Mouse (Mus musculus) R1 (cell line): Measurements from ENCODE around the gene Slc25a31.

Experiments used
- DNase-seq: peaks from one replicate; pipeline ENCODE4 v3.0.0-alpha.2; 2018; ENCODE audit warnings: low read depth, low spot score

Gene Slc25a31

DNA sequence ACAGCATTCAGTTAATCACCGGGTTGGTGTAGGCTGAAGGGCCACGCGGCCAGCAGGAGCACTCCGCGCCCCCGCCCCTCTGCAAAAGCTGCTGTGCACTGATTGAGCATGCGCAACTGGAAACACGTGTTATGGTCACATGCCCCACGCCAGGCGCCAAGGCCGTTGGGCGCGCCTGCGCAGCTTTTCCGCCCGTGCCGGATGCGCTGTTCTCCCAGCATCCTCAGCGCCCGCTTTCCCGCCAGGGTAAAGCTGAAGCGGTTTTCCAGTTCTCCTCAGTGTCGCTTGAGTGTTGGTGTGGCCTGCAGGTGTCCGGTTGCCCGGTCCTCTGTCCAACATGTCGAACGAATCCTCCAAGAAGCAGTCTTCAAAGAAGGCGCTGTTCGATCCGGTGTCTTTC lies at the start of gene Slc25a31:
Gene Slc25a31 (plus strand): TSS at position 201 of the 400 bp plus-strand sequence.
- DNase-seq, result peak; percentile 63

DNA sequence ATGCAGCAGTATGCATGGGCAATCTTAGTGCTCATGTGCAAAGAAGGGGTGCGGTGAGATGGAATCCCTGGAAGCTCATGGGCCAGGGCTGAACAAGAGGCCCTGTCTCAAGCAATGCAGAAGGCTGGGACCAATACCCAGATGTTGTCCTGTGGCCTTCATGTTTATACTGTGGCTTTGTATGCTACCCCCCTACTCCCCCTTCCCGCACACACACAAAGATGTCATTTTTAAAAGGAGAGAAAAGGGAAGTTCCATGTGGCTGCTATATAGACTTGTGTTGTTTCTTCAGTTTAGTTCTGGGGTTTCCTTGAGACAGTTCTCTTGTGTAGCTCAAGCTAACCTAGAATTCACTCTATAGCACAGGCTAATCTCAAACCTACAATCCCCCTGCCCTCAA lies 48.4 kb upstream of the Slc25a31 start:
- DNase-seq, result no peak

DNA sequence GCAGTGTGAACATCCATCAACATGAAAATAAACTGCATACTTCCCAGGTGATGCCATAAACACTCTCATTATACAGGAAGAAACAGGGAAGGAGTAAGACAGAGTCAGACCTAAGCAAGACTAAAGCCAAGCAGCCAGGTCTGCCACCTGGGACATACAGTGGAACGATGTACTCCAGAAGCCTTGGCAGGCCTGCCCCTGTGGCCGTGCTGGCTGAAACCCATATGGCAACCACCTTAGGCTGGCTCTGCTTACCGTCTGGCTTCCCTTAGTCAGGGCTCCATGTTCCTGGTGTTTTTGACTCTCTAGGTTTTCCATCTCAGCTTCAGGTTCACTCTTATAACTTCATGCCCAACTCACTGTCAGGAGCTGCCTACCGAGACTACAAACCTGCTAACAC lies 42.5 kb upstream of the Slc25a31 start:
- no peak for DNase-seq

DNA sequence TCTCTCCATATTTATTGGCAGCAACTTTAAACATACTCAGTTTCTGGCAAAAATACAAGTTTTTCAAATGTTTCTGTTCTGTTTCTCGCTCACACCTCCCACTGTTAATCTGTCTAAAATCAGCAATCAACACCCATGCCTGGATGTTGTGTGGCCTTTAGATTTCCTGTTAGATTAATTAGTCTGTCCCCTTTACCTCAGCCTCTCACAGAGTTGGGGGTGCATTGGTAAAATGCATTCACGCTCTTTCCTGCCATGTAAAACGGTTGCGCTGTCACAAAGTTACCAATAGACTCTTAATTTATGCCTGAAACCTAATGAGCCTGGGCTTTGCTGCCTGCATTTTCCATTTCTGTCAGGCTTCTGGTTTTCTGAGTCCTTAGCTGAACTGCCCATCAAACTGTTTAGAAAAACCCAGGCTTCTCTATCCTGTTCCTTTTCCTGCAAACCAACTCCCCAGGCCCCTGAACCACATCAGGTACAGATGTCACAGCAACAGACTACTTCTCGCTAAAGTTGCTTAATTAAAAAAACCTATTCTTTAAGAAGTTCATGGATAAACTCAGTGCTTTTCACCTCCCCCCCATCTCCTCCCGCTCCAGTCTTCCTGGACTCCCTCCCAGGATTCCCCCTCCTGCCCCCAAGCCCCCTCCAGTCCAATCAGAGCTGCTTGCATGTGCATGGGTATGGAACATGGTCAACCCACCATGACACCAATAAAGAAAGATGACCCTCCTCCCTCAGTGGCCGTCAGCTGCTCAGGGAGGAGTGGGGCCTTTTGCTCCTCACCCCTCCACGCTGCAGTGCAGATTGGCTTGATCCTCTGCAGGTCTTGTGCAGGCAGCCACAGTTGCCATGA lies 41.6 kb upstream of the Slc25a31 start:
- no peak for DNase-seq

DNA sequence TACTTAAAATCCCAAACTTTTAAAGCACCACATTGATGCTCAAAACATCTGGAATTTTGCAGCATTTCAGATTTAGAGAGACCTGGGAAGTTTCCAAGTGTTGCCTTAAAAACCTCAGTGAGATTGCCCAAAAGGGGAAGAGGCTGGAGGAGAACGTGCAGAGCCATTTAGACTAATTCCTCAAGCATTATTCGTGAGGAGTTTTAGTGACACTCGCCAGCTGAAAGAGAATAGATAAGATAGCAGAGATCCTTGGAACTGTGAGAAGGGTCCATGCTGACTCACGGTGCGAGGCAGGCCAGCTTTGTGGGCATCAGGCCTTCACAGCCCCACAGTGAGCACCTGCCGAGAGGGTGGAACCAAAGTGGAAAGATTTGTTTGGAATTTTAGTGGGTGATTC lies 39.8 kb upstream of the Slc25a31 start:
- no peak for DNase-seq

DNA sequence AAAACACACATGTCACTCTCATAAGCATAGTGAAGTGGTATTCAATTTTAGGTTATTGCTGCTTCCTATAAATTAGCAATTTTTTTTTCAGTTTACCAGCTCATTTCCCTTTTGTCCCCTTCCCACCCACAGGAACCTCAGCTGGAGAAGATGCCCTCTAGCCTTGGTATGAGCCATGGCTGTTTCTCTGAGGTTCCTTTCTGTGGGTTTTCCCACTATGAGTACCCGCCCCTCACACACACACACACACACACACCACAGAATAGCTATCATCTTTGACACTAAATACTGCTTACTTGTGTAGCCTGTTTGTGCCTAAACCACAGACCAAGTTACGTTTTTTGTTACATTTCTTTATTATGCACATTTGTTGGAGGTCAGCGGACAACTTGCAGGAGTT lies 39.3 kb upstream of the Slc25a31 start:
- no peak for DNase-seq

DNA sequence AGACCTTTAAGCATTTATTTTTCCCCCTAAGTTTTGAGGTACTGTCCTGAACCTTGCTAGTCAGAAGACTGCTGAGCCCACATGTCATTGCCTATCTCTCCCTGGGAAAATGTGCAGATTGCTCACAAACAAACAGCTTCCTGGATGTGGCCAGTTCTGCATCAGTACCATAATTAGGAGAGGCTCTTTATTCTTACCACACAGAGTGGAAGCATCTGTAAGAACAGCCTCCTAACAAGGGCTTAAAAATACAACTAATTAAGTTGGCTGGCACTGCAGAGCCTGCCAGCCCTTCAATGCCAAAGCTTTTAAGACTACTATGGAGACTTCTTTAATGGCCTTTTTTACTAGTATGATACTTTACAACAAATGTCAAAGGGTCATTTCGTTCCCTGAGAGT lies 35.1 kb upstream of the Slc25a31 start:
- no peak for DNase-seq

DNA sequence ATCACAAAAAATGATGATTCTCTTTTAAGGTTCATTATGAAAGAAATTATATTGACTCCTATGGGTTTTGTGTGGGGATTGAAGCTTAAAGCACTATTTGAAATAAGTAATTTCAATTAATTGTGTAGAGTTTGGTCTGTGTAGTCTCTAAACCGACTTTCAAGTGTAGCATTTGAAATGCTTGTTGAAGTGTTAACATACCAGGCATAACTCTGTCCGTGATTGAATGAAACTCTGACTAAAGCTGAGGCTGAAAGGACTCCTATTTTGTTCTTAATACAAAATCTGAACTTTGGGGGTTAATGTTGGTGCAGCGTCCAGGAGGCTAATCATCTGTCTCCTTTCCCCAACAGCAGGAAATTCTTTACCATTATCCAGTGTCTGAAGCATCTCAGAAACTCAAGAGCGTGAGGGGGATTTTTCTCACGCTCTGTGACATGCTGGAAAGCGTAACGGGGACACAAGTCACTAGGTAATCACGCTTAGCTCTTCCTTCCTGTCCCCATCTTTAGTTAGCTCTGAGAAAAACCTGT lies 33.7 kb upstream of the Slc25a31 start:
- no peak for DNase-seq

DNA sequence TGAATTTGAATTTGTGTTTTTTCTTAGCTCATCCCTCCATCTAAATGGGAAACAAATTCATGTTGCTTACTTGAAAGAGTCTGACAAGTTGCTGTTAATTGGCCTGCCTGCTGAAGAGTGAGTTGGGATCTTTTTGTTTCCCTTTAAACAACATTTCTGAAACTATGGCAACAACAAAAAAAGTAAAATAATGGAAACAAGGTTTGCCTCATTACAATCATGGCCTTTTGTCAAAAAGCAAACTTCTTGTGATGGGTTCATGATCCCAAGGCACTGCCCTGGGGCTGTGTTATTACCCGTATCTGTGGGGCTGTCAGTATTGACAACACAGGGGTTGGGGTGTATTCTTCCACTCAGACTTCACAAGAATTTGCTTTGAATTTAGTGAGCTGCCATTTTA lies 29.8 kb upstream of the Slc25a31 start:
- no peak for DNase-seq

DNA sequence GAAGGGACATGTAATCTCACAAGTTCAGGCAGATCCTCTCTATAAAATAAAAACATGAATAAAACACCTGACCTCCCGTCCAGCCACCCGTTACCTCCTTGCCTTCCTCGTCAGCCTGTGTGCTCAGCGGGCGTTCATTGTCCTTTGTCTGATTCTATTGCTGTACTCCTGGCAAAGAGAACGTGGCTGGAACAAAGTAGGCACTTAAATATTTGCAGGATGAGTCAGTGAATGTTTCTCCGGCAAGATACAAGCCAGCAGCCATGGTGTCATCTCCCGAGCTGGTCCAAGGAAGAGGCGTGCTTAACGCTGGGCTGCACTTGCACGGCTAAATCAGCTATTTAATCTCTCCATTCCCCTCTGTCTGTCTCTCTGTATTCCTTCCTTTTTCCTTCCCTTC lies 26.3 kb upstream of the Slc25a31 start:
- peak; percentile 86 for DNase-seq

DNA sequence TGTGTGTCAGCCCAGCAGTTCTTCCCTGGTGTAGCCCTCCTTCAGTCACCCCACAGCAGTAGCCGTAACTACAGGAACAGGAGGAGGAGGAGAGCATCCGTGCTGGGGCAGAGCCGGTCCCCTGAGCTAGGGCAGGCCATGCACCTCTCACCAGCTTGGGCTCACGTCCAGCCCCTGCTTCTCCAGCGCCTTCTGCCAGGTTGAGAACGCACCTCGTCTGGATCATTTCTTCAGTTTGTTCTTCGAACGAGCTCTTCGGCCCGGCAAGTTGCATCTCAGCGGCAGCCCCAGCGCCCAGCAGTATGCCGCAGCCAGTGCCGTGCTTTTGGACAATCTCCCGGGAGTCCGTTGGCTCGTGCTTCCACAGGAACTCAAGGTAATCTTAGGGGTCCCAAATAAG lies 25.5 kb upstream of the Slc25a31 start:
- peak; percentile 25 for DNase-seq

DNA sequence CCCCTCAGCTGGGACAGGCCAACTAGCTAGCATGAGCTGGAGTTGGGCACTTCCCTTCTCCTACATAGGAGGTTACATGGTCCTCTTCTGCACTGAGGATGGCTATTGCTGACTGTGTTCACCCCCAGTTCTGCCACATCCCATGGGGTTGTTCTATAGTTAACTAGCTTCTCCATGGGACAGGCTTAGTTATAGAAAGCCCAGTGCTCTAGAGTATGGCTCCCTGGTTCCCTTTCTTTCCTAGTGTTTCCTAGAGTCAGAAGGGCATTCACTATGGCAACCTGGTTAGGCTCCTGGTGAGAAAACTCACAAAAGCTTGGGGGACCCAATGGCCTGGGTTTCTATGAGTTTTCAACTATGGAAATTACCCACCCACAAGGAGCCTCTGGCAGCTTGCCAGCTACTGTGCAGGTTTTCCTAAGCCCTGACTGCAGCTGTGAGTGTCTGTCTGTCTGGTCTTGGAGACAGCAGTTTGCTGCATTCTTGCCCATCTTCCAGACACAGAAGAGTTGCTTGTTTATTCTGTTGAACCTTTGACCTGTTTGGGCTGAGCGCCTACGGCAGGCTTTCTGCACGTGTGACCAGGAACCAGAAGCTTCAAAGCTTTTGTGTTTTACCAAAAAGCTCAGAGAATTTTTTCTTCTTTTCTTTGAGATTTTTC lies 22.7 kb upstream of the Slc25a31 start:
- peak; percentile 17 for DNase-seq

DNA sequence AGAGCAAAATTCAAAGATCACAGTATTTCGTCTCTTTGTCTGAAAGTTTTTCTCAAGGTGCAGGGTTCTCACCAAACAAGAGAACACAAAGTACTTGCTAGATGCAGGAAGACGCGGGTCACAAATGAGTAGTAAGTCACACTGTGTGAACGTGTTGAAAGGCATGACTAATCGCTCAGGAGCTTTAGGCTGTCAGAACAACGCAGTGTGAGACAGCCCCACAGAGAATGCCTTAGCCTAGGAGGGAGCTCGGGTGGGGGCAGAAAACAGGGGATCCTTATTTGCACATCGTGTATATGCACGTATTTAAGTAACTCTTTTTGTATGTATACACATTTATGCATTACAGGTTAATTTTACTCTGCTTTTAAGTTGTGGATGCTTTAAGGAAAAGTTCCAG lies 21.8 kb upstream of the Slc25a31 start:
- DNase-seq, result no peak

DNA sequence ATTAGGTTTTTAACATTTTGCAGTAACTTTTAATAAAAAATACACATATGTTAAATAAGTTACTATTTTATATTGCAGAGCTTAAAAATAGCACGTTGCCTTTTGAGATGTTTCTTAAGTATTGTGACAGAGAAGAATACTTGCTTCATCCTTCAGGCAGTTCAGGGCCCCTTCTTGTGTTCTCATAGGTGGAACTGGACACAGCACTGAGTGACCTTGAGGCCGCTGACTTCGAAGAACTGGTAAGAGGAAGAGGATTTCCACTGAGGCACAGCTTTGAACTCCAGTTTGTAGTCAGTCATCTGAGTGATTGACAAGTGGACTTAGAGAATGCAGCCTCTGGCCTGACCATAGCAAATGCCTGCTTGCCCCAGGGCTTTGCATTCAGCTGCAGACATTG lies 21.1 kb upstream of the Slc25a31 start:
- DNase-seq, result no peak

DNA sequence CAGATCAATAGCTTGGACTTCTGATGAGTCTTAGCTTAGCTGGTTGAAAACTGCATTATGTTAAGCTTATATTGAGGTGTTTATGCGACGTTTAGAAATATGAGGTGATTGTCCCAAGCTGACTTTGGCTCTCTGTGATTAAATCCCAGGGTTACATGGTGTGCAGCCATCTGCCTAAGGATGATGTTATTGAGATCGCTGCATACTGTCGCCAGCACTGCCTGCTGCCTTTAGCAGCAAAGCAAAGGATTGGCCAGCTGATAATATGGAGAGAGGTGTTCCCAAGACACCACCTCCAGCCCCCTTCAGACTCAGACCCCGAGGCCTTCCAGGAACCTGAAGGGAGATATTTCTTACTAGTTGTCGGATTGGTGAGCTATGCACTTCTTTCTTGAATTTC lies 17.1 kb upstream of the Slc25a31 start:
- DNase-seq, result no peak

DNA sequence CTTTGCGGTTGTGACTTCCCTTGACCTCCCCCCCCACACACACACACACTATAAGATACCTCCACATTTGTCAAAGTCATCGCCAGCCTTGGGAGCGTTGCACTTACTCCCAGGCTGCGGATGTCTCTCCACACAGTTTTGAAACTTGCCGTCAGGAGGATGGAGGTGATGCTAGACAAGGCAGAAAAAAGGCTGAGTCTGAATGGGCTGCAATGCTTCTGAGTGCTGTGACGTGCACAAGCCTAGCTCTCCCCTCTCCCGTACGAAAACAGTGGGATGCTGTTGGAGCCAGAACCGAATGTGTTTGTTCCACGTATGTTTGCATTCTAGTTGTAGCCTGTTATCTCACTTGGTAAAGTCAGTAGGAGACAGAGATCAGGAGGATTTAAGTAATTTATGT lies 15.2 kb upstream of the Slc25a31 start:
- no peak for DNase-seq

DNA sequence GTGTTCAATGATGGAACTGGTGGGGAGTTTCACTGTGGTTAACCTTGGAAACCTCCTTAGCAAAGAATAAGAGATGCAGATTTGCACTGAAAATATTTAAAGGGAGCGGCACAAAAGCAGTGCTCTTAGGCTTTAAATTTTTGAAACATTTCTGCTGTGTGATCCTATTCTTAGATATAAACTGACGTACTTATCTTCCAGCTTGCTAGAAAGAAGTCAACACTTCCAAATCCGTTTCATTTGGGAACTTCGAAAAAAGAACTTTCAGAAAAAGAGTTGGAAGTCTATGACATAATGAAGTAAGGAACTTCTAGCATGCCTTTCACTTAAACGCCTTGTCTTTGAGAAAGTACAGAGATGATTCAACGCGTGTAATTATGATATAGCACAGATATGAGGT lies 14.7 kb upstream of the Slc25a31 start:
- DNase-seq, result no peak

DNA sequence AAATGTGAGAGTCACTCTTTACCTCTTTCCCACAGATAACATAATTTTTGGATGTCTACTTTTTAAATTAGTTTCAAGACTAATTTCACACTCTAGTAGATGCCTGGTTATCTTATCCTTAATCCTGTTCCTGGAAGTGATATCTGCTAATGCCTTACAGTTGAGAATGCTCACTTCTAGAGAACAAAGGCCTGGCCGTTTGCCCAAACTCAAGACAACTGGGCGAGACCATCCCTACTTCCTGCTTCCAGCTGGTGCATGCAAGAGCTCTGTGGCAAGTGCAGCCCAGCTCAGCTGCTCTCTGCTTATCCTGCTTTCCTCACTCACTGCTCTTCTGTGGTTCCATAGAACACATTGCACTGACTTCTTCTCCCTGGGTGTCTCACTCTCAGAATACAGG lies 14.2 kb upstream of the Slc25a31 start:
- DNase-seq, result peak; percentile 28

DNA sequence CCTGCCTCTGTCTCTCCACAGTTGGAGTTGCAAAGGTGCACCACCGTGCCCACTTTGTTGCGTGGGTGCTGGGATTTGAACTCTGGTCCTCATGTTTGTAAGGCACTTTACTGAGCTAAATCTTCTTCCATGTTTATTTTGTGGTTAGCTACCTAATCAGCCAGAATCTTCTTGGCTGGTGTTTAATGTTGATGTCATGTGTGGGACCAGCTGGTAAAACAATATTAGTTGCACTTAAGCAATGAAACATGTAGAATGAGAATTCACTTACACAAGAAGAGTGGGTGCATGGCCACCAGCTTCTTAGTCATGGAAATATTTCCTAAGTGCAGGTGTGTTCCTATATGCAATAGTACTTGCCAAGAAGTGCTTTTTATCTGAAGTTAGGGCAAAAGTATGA lies 13.5 kb upstream of the Slc25a31 start:
- no peak for DNase-seq

DNA sequence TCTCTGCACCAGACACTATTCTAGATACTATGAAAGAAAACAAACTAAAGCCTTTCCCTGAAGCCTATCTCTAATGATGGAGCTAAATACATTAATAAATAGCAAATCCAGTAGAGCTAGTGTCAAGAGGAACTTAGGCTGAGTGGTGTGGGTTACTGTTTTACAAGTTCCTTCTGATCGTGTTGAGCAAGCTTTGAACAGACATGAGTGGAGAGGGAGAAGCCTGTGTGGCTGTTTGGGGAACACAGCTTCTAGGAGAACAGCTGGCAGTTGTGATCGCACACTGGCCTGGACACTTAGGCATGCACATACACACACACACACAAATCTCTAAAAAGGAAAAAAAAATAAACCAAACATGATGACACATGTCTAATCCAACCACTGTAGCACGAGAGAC lies 9.8 kb upstream of the Slc25a31 start:
- DNase-seq, result no peak

DNA sequence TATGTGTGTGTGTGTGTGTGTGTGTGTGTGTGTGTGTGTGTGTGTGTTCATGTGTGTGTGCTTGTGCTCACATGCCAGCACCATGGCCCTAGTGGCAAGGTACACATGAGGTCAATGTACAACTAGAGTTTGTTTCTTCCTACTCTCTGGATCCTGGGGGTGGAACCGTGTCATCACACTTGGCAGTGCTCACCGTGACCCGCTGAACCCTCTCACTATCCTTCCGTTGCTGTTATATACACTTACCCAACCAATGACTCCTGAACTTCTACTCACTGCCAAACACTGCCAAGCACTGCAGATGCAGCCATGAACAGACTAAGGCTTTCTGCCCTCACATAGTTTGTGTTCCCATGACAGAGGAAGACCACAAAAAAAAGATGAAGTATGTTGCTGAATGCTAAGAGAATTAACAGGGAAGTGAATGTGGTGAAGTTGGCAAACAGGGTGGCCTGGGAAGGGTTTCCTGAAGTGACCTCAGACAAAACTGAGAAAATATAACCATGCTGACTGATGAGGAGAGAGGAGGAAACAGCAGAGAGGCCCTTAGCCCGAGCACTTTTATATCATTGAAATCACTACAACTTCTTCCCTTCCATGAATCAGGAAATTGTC lies 3.7 kb upstream of the Slc25a31 start:
- DNase-seq, result no peak

DNA sequence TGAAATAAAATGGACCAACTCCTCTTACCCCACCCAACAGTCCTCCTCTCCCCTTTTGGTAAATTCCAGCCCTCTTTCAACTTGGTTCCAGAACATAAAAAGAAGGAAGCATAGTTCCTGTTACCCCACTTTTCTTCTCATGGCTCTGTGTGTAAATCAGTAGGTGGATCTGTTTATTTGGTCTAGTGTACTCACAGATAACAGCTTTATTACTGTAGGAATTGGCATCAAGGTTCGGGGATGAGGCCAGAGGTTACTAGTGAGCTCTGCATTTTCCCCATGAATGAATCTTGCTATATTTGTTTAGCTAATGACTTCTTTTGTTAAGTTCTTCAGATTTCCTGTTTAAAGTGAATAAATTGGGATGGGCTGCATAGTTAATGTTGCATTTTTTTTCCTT lies 7.4 kb downstream of the Slc25a31 start:
- no peak for DNase-seq

DNA sequence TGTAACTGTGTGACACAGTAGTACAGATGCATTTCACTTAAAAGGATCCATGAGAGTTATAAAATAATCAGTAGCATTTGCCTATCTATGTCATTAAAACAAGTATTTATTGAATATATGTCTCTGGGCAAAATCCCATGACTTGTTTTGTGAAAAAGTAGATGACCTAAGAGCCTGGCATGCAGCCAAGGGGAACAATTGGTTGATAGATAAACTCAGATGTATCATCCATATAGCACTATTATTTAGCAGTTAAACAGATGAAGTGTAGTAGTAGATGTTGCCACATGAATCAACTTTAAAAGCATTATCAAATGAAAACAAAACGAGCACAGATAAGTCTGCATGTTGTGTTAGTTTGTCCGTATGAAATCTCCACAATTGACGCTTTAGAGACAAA lies 10.4 kb downstream of the Slc25a31 start:
- no peak for DNase-seq
